Comparison of ENCODE assay signal across 22 mouse cellular contexts in genomic region chr16:88249825-88250224, GRCm38 (mm10). TPM values are rescaled to one million over a fixed set of nuclear protein-coding genes. Genes with fewer than 3 reads are reported as not detected.
DNase-seq lines count a peak whose midpoint lies in the region; ATAC-seq and TF ChIP-seq lines count a peak whose summit lies in the region.
"Had no signal": no experiment of that assay in that cellular context is flagged by ENCODE, and none has a peak within 500 bp of the region (broad histone marks: within the 10 kb centered on the region; RNA-seq: fewer than 3 reads in every experiment).

No protein-coding gene starts in this region.

- H3K4me1 ChIP-seq in forebrain, embryonic 11.5 days (replicated peaks; ENCODE audit: control insufficient read depth, insufficient read depth, low read length): peaks cover 2% of the 10 kb centered on the region; the same call in 1 of the 2 replicates
- no peaks in the 10 kb centered on the region for H3K4me1 ChIP-seq in forebrain, embryonic 15.5 days
- peaks cover 7% of the 10 kb centered on the region; the same call in 1 of the 2 replicates for H3K4me1 ChIP-seq in midbrain, embryonic 12.5 days
- no peaks in the 10 kb centered on the region for H3K4me1 ChIP-seq in midbrain, embryonic 14.5 days (ENCODE audit: control insufficient read depth, insufficient read depth, low read length)
- H3K4me1 ChIP-seq in lung, adult 2 months (ENCODE audit: control insufficient read depth, insufficient read depth, low read length): no peaks in the 10 kb centered on the region

- no peaks in the 10 kb centered on the region for H3K36me3 ChIP-seq in forebrain, embryonic 11.5 days (ENCODE audit: control insufficient read depth, insufficient read depth, low read length)
- no peaks in the 10 kb centered on the region for H3K36me3 ChIP-seq in forebrain, embryonic 15.5 days
- no peaks in the 10 kb centered on the region for H3K36me3 ChIP-seq in midbrain, embryonic 12.5 days
- H3K36me3 ChIP-seq in midbrain, embryonic 14.5 days (ENCODE audit: control insufficient read depth, insufficient read depth, low read length): no peaks in the 10 kb centered on the region

- H3K9me3 ChIP-seq in forebrain, embryonic 11.5 days (ENCODE audit: control insufficient read depth, low read length): no peaks in the 10 kb centered on the region
- no peaks in the 10 kb centered on the region for H3K9me3 ChIP-seq in forebrain, embryonic 15.5 days
- H3K9me3 ChIP-seq in midbrain, embryonic 12.5 days: no peaks in the 10 kb centered on the region
- H3K9me3 ChIP-seq in midbrain, embryonic 14.5 days (ENCODE audit: control insufficient read depth, low read length): no peaks in the 10 kb centered on the region

- no peak overlapping the region for H3K9ac ChIP-seq in forebrain, embryonic 11.5 days (ENCODE audit: low read length)
- H3K9ac ChIP-seq in forebrain, embryonic 15.5 days (replicated peaks): no peak overlapping the region
- no peak overlapping the region for H3K9ac ChIP-seq in midbrain, embryonic 12.5 days (replicated peaks)
- no peak overlapping the region for H3K9ac ChIP-seq in midbrain, embryonic 14.5 days (replicated peaks; ENCODE audit: low read length)
- H3K9ac ChIP-seq: hindbrain, embryonic 14.5 days had no signal

- no peak for DNase-seq in forebrain, embryonic 11.5 days (ENCODE audit: low spot score)
- peak; percentile 44 for DNase-seq in heart, adult 11 months
- DNase-seq in heart, adult 9 months (ENCODE audit: low spot score in 2 of 2): no peak
- DNase-seq in midbrain, embryonic 14.5 days: no peak
- peak; percentile 45 for DNase-seq in brain, embryonic 14.5 days (ENCODE audit: low read depth)
- no peak for DNase-seq in lung, adult 2 months
- DNase-seq: adrenal gland, adult 8-10 months; adrenal gland, postnatal 25 days; cerebellum, adult 18-20 months; cerebellum, adult 9-10 months; cerebellum, postnatal 14 days; gastrocnemius, postnatal 25 days; heart, adult 2 months had no signal

- H3K4me3 ChIP-seq in forebrain, embryonic 11.5 days (ENCODE audit: low read depth, low read length): no peak overlapping the region
- H3K4me3 ChIP-seq in forebrain, embryonic 15.5 days: no peak overlapping the region
- H3K4me3 ChIP-seq in midbrain, embryonic 12.5 days: no peak overlapping the region
- H3K4me3 ChIP-seq in midbrain, embryonic 14.5 days (replicated peaks; ENCODE audit: low read depth, low read length): no peak overlapping the region
- H3K4me3 ChIP-seq in lung, adult 2 months (replicated peaks; ENCODE audit: extremely low read depth, low read depth, low read length): no peak overlapping the region
- H3K4me3 ChIP-seq: heart, adult 2 months had no signal

- 29% methylated on average over 3 of the region's 3 CpGs for WGBS in forebrain, embryonic 11.5 days
- 15% methylated on average over 3 of the region's 3 CpGs for WGBS in forebrain, embryonic 15.5 days
- 16% methylated on average over 3 of the region's 3 CpGs for WGBS in midbrain, embryonic 12.5 days
- WGBS in midbrain, embryonic 14.5 days: 14% methylated on average over 3 of the region's 3 CpGs
- 65% methylated on average over 3 of the region's 3 CpGs for WGBS in lung, adult 2 months

- TF ChIP-seq CTCF in brain, embryonic 14.5 days (IDR thresholded peaks at IDR 0.05; ENCODE audit: borderline replicate concordance, extremely low read depth, insufficient read depth, insufficient read length): no peak
- no peak for TF ChIP-seq CTCF in lung, adult 2 months (IDR thresholded peaks at IDR 0.05; ENCODE audit: insufficient read depth, low read length)

- TF ChIP-seq POLR2A in brain, embryonic 14.5 days (IDR thresholded peaks at IDR 0.05; ENCODE audit: borderline replicate concordance, extremely low read depth, insufficient read depth, insufficient read length, poor library complexity, severe bottlenecking): no peak
- TF ChIP-seq POLR2A in lung, adult 2 months (IDR thresholded peaks at IDR 0.05; ENCODE audit: borderline replicate concordance, extremely low read depth, low read depth, low read length): no peak

- H3K4me2 ChIP-seq in forebrain, embryonic 11.5 days (ENCODE audit: low read depth, low read length, severe bottlenecking): no peak overlapping the region
- H3K4me2 ChIP-seq in forebrain, embryonic 15.5 days (replicated peaks): no peak overlapping the region
- no peak overlapping the region; the same call in 1 of the 2 replicates for H3K4me2 ChIP-seq in midbrain, embryonic 12.5 days (replicated peaks)
- no peak overlapping the region for H3K4me2 ChIP-seq in midbrain, embryonic 14.5 days (ENCODE audit: low read length)
- H3K4me2 ChIP-seq: heart, embryonic 11.5 days; hindbrain, embryonic 14.5 days had no signal

- H3K27me3 ChIP-seq in forebrain, embryonic 11.5 days (ENCODE audit: control insufficient read depth, insufficient read depth, low read length): no peaks in the 10 kb centered on the region
- H3K27me3 ChIP-seq in forebrain, embryonic 15.5 days: no peaks in the 10 kb centered on the region
- H3K27me3 ChIP-seq in midbrain, embryonic 12.5 days: no peaks in the 10 kb centered on the region
- no peaks in the 10 kb centered on the region for H3K27me3 ChIP-seq in midbrain, embryonic 14.5 days (ENCODE audit: control insufficient read depth, insufficient read depth, low read length)

- ATAC-seq in forebrain, embryonic 11.5 days (replicated peaks; ENCODE audit: low FRiP score): peak; percentile 32; the same call in 1 of the 2 replicates
- no peak; the same call in 1 of the 2 replicates for ATAC-seq in forebrain, embryonic 15.5 days (replicated peaks)
- ATAC-seq in midbrain, embryonic 12.5 days (ENCODE audit: low FRiP score, low read depth): peak; percentile 67
- no peak for ATAC-seq in midbrain, embryonic 14.5 days (ENCODE audit: low FRiP score, low TSS enrichment)
- ATAC-seq: activated CD4-positive, CD25-positive, alpha-beta regulatory T cell, adult 4 months; inflammation-experienced regulatory T-cells, adult 6 months; intestine, embryonic 16.5 days had no signal

- no peak overlapping the region for H3K27ac ChIP-seq in forebrain, embryonic 11.5 days (ENCODE audit: low read depth, low read length)
- no peak overlapping the region for H3K27ac ChIP-seq in forebrain, embryonic 15.5 days (replicated peaks)
- H3K27ac ChIP-seq in midbrain, embryonic 12.5 days (replicated peaks): no peak overlapping the region; the same call in 1 of the 2 replicates
- H3K27ac ChIP-seq in midbrain, embryonic 14.5 days (replicated peaks; ENCODE audit: low read depth, low read length): no peak overlapping the region
- H3K27ac ChIP-seq: heart, adult 2 months; hindbrain, embryonic 14.5 days; hindbrain, postnatal 0 days had no signal

RNA-seq across cellular contexts. Expression of gene Grik1, which starts 40.2 kb away (rescaled TPM):
- 1.4 and 1.8 TPM in 2 replicates for polyA plus RNA-seq in forebrain, embryonic 11.5 days (2014; fragmentation: Nextera tagmentation; extraction: Ambion mirVana)
- 12.1 and 13.5 TPM in 2 replicates for polyA plus RNA-seq in forebrain, embryonic 15.5 days (2015; fragmentation: Nextera tagmentation; extraction: Ambion mirVana)
- polyA plus RNA-seq in midbrain, embryonic 12.5 days (2016; fragmentation: Nextera tagmentation; extraction: Ambion mirVana): 4.9 and 5.2 TPM in 2 replicates
- polyA plus RNA-seq in midbrain, embryonic 14.5 days (2014; fragmentation: Nextera tagmentation; extraction: Ambion mirVana): 26.1 and 26.7 TPM in 2 replicates
- polyA plus RNA-seq in brain, embryonic 14.5 days (2012; rRNA removed): 15.0 and 21.0 TPM in 2 replicates
- polyA plus RNA-seq in lung, adult 2 months (2012; rRNA removed): 0.04 and 0.07 TPM in 2 replicates
- polyA plus RNA-seq: activated CD4-positive, CD25-positive, alpha-beta regulatory T cell, adult 4 months; gonadal fat pad, adult 2 months; heart, adult 2 months had no signal

Comparison
In these comparisons a context has a peak if more than half of its experiments do, and no peak if none do; other contexts are left out.
1. ATAC-seq: peak in forebrain, embryonic 11.5 days (single experiment) and midbrain, embryonic 12.5 days (single experiment); none in forebrain, embryonic 15.5 days (single experiment) and midbrain, embryonic 14.5 days (single experiment).
2. DNase-seq: peak in heart, adult 11 months (single experiment) and brain, embryonic 14.5 days (single experiment); none in forebrain, embryonic 11.5 days (single experiment), heart, adult 9 months (0 of 2), midbrain, embryonic 14.5 days (single experiment) and lung, adult 2 months (single experiment).